Mouse (Mus musculus) lung, postnatal 14 days (tissue): Measurements from ENCODE around the gene Gm15155.
"Not testable (repeated sequence)": the region's sequence is repeated elsewhere in the genome, so short reads cannot be mapped to it uniquely, and the experiment has no call there.

Source experiments
- DNase-seq: peaks from one replicate; pipeline ENCODE4 v3.0.0; 2021

Gene Gm15155

GRCm38 (mm10) chrX:155624341-155624841 is at the start of gene Gm15155:
Gene Gm15155, plus strand, starts transcription at chrX:155624741.
- no peak for DNase-seq

- DNase-seq = no peak
Measured at GRCm38 (mm10) chrX:155579791-155580190, 44.8 kb upstream of the Gm15155 start.

GRCm38 (mm10) chrX:155584586-155584985 is 40.0 kb upstream of the Gm15155 start:
- no peak for DNase-seq

- DNase-seq = no peak
Measured at GRCm38 (mm10) chrX:155591490-155591889, 33.1 kb upstream of the Gm15155 start.

- DNase-seq = no peak
Measured at GRCm38 (mm10) chrX:155592467-155592866, 32.1 kb upstream of the Gm15155 start.

GRCm38 (mm10) chrX:155594685-155595084 is 29.9 kb upstream of the Gm15155 start:
- no peak for DNase-seq

- no peak for DNase-seq
Measured at GRCm38 (mm10) chrX:155596390-155596789, 28.2 kb upstream of the Gm15155 start.

- no peak for DNase-seq
Measured at GRCm38 (mm10) chrX:155601196-155601595, 23.3 kb upstream of the Gm15155 start.

GRCm38 (mm10) chrX:155622527-155622926 is 2.0 kb upstream of the Gm15155 start:
- DNase-seq = no peak

- no peak for DNase-seq
Measured at GRCm38 (mm10) chrX:155622961-155623599, 1.5 kb upstream of the Gm15155 start.

- no peak for DNase-seq
Measured at GRCm38 (mm10) chrX:155623701-155624281, 750 bp upstream of the Gm15155 start, which contains the start of gene Ptchd1. Gene Ptchd1, minus strand, starts transcription at chrX:155623814.

- no peak for DNase-seq
Measured at GRCm38 (mm10) chrX:155624895-155625294, 354 bp downstream of the Gm15155 start.

GRCm38 (mm10) chrX:155625671-155626196 is 1.2 kb downstream of the Gm15155 start:
- DNase-seq = no peak

GRCm38 (mm10) chrX:155643975-155644374 is 19.4 kb downstream of the Gm15155 start:
- peak; percentile 3 for DNase-seq

GRCm38 (mm10) chrX:155645975-155646374 is 21.4 kb downstream of the Gm15155 start:
- DNase-seq = no peak

- DNase-seq = no peak
Measured at GRCm38 (mm10) chrX:155657971-155658370, 33.4 kb downstream of the Gm15155 start.

- not testable (repeated sequence) for DNase-seq
Measured at GRCm38 (mm10) chrX:155690440-155690839, 65.9 kb downstream of the Gm15155 start.

- DNase-seq = no peak
Measured at GRCm38 (mm10) chrX:155724157-155724556, 99.6 kb downstream of the Gm15155 start.

GRCm38 (mm10) chrX:155728387-155728786 is 103.8 kb downstream of the Gm15155 start:
- no peak for DNase-seq

- no peak for DNase-seq
Measured at GRCm38 (mm10) chrX:155888118-155888517, 263.6 kb downstream of the Gm15155 start.

- DNase-seq = no peak
Measured at GRCm38 (mm10) chrX:155900040-155900439, 275.5 kb downstream of the Gm15155 start.

GRCm38 (mm10) chrX:155901742-155902141 is 277.2 kb downstream of the Gm15155 start:
- DNase-seq = no peak

- no peak for DNase-seq
Measured at GRCm38 (mm10) chrX:155903108-155903507, 278.6 kb downstream of the Gm15155 start.

GRCm38 (mm10) chrX:156009756-156010155 is 385.2 kb downstream of the Gm15155 start:
- no peak for DNase-seq
